Mouse (Mus musculus): ENCODE data around the gene Tfe3. TPM values are rescaled to one million over a fixed set of nuclear protein-coding genes. Genes with fewer than 3 reads are reported as not detected.
"Not testable (repeated sequence)": the region's sequence is repeated elsewhere in the genome, so short reads cannot be mapped to it uniquely, and the experiment has no call there.

The Tfe3 gene
- total RNA-seq (2021) = 10 to 100 TPM; 24.0 to 29.0 TPM

- DNase-seq = peak; percentile 94
- intact Hi-C loops (cut with DNase I) = no loop called here
These were observed at the start of gene Tfe3 for GRCm38 (mm10) chrX:7762137-7762920. TSS of gene Tfe3 (plus strand) at chrX:7762560.

GRCm38 (mm10) chrX:7713764-7714134 lies 48.6 kb upstream of the Tfe3 start:
- intact Hi-C loops (cut with DNase I); DNase-seq: not testable (repeated sequence)

- DNase-seq = peak; percentile 94
- intact Hi-C loops (cut with DNase I) = not testable (repeated sequence)
These were observed 48.0 kb upstream of the Tfe3 start, which contains the start of gene Wdr45 for GRCm38 (mm10) chrX:7714135-7714899. TSS of gene Wdr45 (plus strand) at chrX:7714333.

- DNase-seq; intact Hi-C loops (cut with DNase I): not testable (repeated sequence)
These were observed 46.3 kb upstream of the Tfe3 start for GRCm38 (mm10) chrX:7716058-7716457.

GRCm38 (mm10) chrX:7721514-7722281 lies 40.7 kb upstream of the Tfe3 start, which contains the start of gene Gm45208:
TSS of gene Gm45208 (plus strand) at chrX:7722245.
- peak; percentile 43 for DNase-seq
- intact Hi-C loops (cut with DNase I) = no loop called here

GRCm38 (mm10) chrX:7722282-7722611 lies 40.1 kb upstream of the Tfe3 start:
- intact Hi-C loops (cut with DNase I) = no loop called here
- DNase-seq = no peak

GRCm38 (mm10) chrX:7722691-7723090 lies 39.7 kb upstream of the Tfe3 start:
- intact Hi-C loops (cut with DNase I) = no loop called here
- no peak for DNase-seq

- intact Hi-C loops (cut with DNase I) = no loop called here
- DNase-seq = no peak
These were observed 38.2 kb upstream of the Tfe3 start for GRCm38 (mm10) chrX:7724135-7724534.

GRCm38 (mm10) chrX:7725841-7726240 lies 36.5 kb upstream of the Tfe3 start:
- intact Hi-C loops (cut with DNase I) = no loop called here
- no peak for DNase-seq

- no peak for DNase-seq
- intact Hi-C loops (cut with DNase I) = no loop called here
These were observed 35.2 kb upstream of the Tfe3 start for GRCm38 (mm10) chrX:7727176-7727575.

- DNase-seq = peak; percentile 78
- intact Hi-C loops (cut with DNase I) = no loop called here
These were observed 34.0 kb upstream of the Tfe3 start, which contains the start of gene Praf2 for GRCm38 (mm10) chrX:7728215-7728921. TSS of gene Praf2 (plus strand) at chrX:7728439.

GRCm38 (mm10) chrX:7728922-7729265 lies 33.5 kb upstream of the Tfe3 start:
- DNase-seq = no peak
- intact Hi-C loops (cut with DNase I) = no loop called here

- intact Hi-C loops (cut with DNase I) = no loop called here
- DNase-seq = peak; percentile 74
These were observed 28.7 kb upstream of the Tfe3 start for GRCm38 (mm10) chrX:7733571-7734156.

GRCm38 (mm10) chrX:7739336-7740081 lies 22.9 kb upstream of the Tfe3 start:
- DNase-seq = peak; percentile 63
- intact Hi-C loops (cut with DNase I) = no loop called here

GRCm38 (mm10) chrX:7740082-7740819 lies 22.1 kb upstream of the Tfe3 start:
- no peak for DNase-seq
- intact Hi-C loops (cut with DNase I) = no loop called here

GRCm38 (mm10) chrX:7741103-7741502 lies 21.3 kb upstream of the Tfe3 start:
- intact Hi-C loops (cut with DNase I) = no loop called here
- DNase-seq = no peak

- intact Hi-C loops (cut with DNase I) = no loop called here
- no peak for DNase-seq
These were observed 18.9 kb upstream of the Tfe3 start for GRCm38 (mm10) chrX:7743470-7743869.

GRCm38 (mm10) chrX:7744940-7745339 lies 17.4 kb upstream of the Tfe3 start:
- DNase-seq = no peak
- intact Hi-C loops (cut with DNase I) = no loop called here

GRCm38 (mm10) chrX:7745429-7745828 lies 16.9 kb upstream of the Tfe3 start:
- no peak for DNase-seq
- intact Hi-C loops (cut with DNase I) = no loop called here

Data from left cerebral cortex, postnatal 4 days (tissue).